Mouse (Mus musculus) stomach, embryonic 14.5 days (tissue): Measurements from ENCODE around the gene Fam234b. TPM values are rescaled to one million over a fixed set of nuclear protein-coding genes. Genes with fewer than 3 reads are reported as not detected.

Experiments
- ATAC-seq: fragments of 200-750 bp; cut with Nextera tagmentation; 2 replicates; pipeline ENCODE4 v1.8.0; 2017; ENCODE audit warnings: low read depth, moderate TSS enrichment; ENCODE audit not compliant: insufficient number of reproducible peaks, insufficient read depth, low FRiP score
- H3K27ac ChIP-seq: fragments of 300-500 bp; sonication (generic); 2 replicates; pipeline ENCODE4 v1.5.1; 2014; ENCODE audit warnings: mild to moderate bottlenecking, low read length, moderate library complexity, mixed read lengths
- H3K27me3 ChIP-seq: fragments of 300-500 bp; sonication (generic); 2 replicates; pipeline ENCODE4 v1.6.1; 2014; ENCODE audit warnings: low read length, control low read depth, mixed read lengths; ENCODE audit not compliant: control insufficient read depth, insufficient read depth
- H3K36me3 ChIP-seq: fragments of 300-500 bp; sonication (generic); 2 replicates; pipeline ENCODE4 v1.6.1; 2014; ENCODE audit warnings: mild to moderate bottlenecking, control low read depth, low read length, moderate library complexity, mixed read lengths; ENCODE audit not compliant: control insufficient read depth, insufficient read depth
- H3K4me1 ChIP-seq: fragments of 300-500 bp; sonication (generic); 2 replicates; pipeline ENCODE4 v1.6.1; 2014; ENCODE audit warnings: low read length, control low read depth, mixed read lengths; ENCODE audit not compliant: control insufficient read depth, insufficient read depth
- H3K4me2 ChIP-seq: fragments of 300-500 bp; sonication (generic); replicated peaks from 2 replicates; pipeline ENCODE4 v1.6.1; 2014; ENCODE audit warnings: low read depth, low read length, control low read depth
- H3K4me3 ChIP-seq: fragments of 300-500 bp; sonication (generic); 2 replicates; pipeline ENCODE4 v1.5.1; 2014; ENCODE audit warnings: low read depth, low read length, control low read depth
- H3K9ac ChIP-seq: fragments of 300-500 bp; sonication (generic); replicated peaks from 2 replicates; pipeline ENCODE4 v1.6.1; 2014; ENCODE audit warnings: low read depth, mild to moderate bottlenecking, control low read depth, low read length, moderate library complexity, mixed read lengths
- H3K9me3 ChIP-seq: fragments of 300-500 bp; sonication (generic); 2 replicates; pipeline ENCODE4 v1.6.1; 2016; ENCODE audit warnings: low read depth, low read length, control low read depth; ENCODE audit not compliant: control insufficient read depth
- WGBS: fragments of 180-500 bp; shearing (Covaris S2); extraction: QIAGEN DNeasy Blood & Tissue Kit; methylation state at CpG from one replicate; pipeline ENCODE4 v1.1.7; 2014; 5-methylcytosine and 5-hydroxymethylcytosine counted together
- polyA plus RNA-seq: library from polyadenylated mRNA; unstranded; fragments of >200 nt; fragmentation: Nextera tagmentation; extraction: Ambion mirVana; gene quantifications from 2 replicates; pipeline ENCODE4 v1.2.1, GENCODE M21; 2014

Fam234b gene
- polyA plus RNA-seq, 1 experiment from 2014 or later = 26.2 TPM

DNA sequence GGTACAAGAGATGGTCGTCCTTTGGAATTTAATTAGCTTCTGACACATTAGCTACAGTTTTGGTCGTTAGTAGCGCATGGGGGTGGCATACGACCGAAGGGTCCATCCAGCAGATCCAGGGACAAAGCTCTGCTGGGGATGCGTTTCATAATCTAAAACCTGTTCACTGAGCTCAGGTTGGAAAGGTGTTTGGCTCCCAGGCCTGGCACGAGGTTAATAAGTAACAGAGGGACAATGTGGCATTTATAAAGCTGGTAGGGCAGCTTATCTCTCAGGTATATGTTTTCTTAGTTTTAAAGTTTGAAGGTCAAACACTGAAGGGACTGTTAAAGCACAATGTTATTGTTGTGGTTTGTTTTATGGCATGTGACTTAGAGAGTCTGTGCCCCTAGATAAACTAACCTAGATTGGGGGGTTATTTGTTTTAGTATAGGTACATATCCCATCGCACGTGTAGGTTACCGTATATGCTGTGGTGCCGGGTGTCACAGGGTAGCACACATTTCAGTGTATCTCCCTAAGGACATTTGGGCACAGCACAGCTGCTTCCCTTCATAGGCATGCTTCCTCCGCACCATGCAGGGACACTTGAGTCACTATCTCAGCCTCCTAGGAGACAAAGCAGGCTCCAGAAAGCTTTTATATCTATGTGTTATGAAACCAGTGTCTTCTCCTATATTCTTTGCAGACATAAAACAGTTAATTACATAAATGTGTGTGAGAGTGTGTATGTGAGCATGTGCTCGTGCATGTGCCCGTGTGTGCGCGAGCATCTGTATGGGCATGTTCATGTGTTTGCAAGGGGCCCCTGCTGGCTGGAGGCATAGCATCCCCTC, 2.6 kb downstream of the Fam234b start:
- Histone ChIP-seq H3K27ac (no peak overlapping the region), H3K36me3 (no peaks in the 10 kb centered on the region), H3K4me3 (no peak overlapping the region), H3K4me1 (no peaks in the 10 kb centered on the region; the same call in 1 of the 2 replicates), H3K27me3 (no peaks in the 10 kb centered on the region), H3K9ac (no peak overlapping the region), H3K9me3 (no peaks in the 10 kb centered on the region), H3K4me2 (no peak overlapping the region)
- peak; percentile 65 for ATAC-seq
- WGBS = 66% methylated on average over 16 of the region's 16 CpGs

DNA sequence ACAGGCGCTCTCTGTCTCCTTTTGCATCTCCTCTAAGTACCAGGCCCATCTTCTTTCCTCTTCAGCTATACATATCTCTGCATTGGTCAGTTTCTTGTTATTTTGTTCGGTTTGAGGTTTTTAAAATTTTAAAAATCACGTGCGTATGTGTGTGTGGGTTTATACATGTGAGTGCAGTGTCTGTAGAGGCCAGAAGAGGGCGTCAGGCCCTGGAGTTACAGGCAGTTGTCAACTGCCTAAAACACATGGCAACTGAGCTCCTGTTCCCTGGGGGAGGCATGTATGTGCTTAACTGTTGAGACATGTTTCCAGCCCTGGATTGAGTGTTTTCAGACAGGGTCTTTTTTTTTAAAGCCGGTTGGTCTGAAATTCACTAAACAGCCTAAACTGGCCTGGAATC, 4.9 kb downstream of the Fam234b start:
- no peak for ATAC-seq
- H3K36me3 ChIP-seq = no peaks in the 10 kb centered on the region
- WGBS = 88% methylated on average over 6 of the region's 6 CpGs
- H3K9me3 ChIP-seq = no peaks in the 10 kb centered on the region
- H3K9ac ChIP-seq = no peak overlapping the region
- no peak overlapping the region for H3K27ac ChIP-seq
- no peak overlapping the region for H3K4me2 ChIP-seq
- H3K4me3 ChIP-seq = no peak overlapping the region
- H3K4me1 ChIP-seq = no peaks in the 10 kb centered on the region; the same call in 1 of the 2 replicates
- no peaks in the 10 kb centered on the region for H3K27me3 ChIP-seq

DNA sequence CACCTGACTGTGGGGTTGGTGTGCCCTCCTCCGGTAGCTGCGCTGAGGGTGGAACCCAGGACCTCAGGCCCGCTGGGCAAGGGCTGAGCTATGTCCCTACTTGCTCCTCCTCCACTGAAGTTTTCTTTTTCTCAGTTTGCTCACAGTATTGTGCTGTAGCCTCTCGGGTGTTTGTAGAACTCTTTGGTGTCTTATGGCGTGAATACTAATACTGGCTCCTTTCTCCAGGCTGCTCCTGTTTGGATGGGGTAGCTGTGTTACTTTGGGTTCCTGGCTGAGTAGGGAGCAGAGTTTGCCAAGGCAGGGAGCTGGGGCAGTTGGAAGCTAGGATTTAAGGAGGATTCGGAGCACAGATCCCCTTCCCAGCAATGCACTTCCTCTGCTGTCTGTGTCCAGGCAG, 6.0 kb downstream of the Fam234b start:
- H3K27me3 ChIP-seq = no peaks in the 10 kb centered on the region
- H3K27ac ChIP-seq = no peak overlapping the region
- no peaks in the 10 kb centered on the region for H3K36me3 ChIP-seq
- H3K4me2 ChIP-seq = no peak overlapping the region
- no peak overlapping the region for H3K4me3 ChIP-seq
- WGBS = 59% methylated on average over 6 of the region's 6 CpGs
- no peaks in the 10 kb centered on the region for H3K4me1 ChIP-seq
- no peak overlapping the region for H3K9ac ChIP-seq
- no peaks in the 10 kb centered on the region for H3K9me3 ChIP-seq
- ATAC-seq = no peak

DNA sequence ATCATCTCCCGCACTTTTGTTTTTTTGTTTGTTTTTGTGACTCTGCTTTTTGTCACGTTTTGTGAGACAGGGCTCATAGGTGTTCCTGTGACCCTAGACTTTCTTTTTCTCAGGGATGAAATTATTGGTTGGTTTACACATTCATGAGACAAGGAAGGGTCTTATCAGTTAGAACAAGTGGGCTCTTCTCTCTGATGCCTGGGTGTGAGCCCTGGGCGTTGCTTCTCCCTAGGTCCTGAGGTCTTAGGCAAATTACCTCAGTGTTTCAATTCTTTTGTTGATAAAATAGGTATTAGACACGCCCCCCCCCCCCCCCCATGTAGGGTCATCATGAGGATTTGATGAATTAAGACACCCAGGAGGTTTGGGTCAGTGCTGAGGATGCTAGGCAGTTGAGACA, 7.1 kb downstream of the Fam234b start:
- Histone ChIP-seq H3K27me3 (no peaks in the 10 kb centered on the region), H3K27ac (no peak overlapping the region), H3K4me1 (no peaks in the 10 kb centered on the region), H3K36me3 (no peaks in the 10 kb centered on the region), H3K4me3 (no peak overlapping the region), H3K4me2 (no peak overlapping the region), H3K9me3 (no peaks in the 10 kb centered on the region), H3K9ac (no peak overlapping the region)
- 67% methylated on average over 4 of the region's 4 CpGs for whole genome bisulfite sequencing
- no peak for ATAC-seq

DNA sequence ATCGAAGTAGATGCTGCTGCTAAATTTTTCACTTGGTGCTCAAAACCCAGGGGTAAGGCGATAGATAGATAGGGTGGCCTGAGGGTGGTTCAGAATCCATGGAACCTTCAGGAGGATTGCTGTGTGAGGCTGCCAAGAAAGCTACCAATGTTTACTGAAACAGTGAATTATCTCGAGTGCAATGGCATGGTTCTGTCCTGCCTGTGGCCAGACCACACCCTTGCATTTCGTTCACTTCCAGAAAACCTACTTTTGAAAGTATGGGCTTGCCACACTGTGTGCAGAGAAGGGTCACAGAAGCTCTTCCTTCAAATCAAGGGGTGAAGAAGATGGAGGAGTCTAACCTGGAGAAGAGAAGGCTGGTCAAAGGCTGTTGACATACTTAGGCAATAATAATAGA, 8.0 kb downstream of the Fam234b start:
- ATAC-seq = no peak
- WGBS = 82% methylated on average over 4 of the region's 4 CpGs
- no peaks in the 10 kb centered on the region for H3K4me1 ChIP-seq
- no peak overlapping the region for H3K4me2 ChIP-seq
- no peak overlapping the region for H3K27ac ChIP-seq
- H3K9me3 ChIP-seq = no peaks in the 10 kb centered on the region
- no peaks in the 10 kb centered on the region for H3K27me3 ChIP-seq
- no peak overlapping the region for H3K4me3 ChIP-seq
- no peak overlapping the region for H3K9ac ChIP-seq
- H3K36me3 ChIP-seq = no peaks in the 10 kb centered on the region

DNA sequence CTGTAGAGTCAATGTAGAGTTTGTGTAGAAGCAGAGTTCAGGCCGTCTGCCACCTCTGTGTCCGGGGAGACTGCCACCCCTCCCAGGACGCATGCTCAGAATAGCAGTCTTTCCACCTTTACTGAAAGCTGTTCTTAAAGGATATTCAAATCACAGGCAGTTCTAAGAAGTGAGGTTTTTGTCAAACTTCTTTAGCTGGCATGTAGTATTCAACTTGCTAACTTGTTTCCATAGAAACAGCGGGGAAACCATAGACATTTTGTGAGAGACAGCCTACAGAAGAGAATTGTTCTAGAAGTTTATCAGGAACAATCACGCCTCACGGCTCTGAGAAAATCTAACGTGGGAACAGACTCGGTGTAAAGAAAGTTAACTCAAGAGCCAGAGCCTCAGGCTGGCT, 9.1 kb downstream of the Fam234b start:
- 81% methylated on average over 8 of the region's 8 CpGs for WGBS
- no peak for ATAC-seq
- H3K4me2 ChIP-seq = no peak overlapping the region

DNA sequence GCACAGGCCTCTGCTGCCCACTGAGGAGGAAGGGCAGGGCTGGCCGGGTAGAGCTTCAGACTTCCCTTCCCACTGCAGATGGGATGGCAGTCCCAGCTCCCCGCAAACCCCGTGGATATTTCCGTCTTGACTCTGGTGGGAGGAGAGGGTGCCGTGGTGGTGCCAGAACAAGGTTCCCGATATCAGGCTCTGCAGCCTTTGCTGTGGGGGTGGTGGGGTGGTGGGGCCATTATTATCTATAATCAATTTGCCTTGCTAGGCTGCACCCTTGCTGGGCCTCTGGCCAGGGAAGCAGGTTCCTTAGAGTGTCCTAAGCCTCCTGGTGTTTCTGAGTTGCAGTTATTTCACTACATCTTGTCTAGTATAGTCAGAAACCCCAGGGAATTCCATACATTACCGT, 13.4 kb downstream of the Fam234b start:
- no peak for ATAC-seq
- WGBS = 75% methylated on average over 7 of the region's 7 CpGs
- Histone ChIP-seq H3K9me3 (no peaks in the 10 kb centered on the region), H3K36me3 (no peaks in the 10 kb centered on the region), H3K4me1 (no peaks in the 10 kb centered on the region), H3K27me3 (no peaks in the 10 kb centered on the region), H3K9ac (no peak overlapping the region), H3K27ac (no peak overlapping the region), H3K4me3 (no peak overlapping the region), H3K4me2 (no peak overlapping the region)

More for the DNA sequence above, 9.1 kb downstream of the Fam234b start:
- no peak overlapping the region for H3K9ac ChIP-seq
- H3K36me3 ChIP-seq = no peaks in the 10 kb centered on the region
- no peak overlapping the region for H3K27ac ChIP-seq
- H3K27me3 ChIP-seq = no peaks in the 10 kb centered on the region
- no peaks in the 10 kb centered on the region for H3K9me3 ChIP-seq
- no peak overlapping the region for H3K4me3 ChIP-seq
- H3K4me1 ChIP-seq = no peaks in the 10 kb centered on the region

DNA sequence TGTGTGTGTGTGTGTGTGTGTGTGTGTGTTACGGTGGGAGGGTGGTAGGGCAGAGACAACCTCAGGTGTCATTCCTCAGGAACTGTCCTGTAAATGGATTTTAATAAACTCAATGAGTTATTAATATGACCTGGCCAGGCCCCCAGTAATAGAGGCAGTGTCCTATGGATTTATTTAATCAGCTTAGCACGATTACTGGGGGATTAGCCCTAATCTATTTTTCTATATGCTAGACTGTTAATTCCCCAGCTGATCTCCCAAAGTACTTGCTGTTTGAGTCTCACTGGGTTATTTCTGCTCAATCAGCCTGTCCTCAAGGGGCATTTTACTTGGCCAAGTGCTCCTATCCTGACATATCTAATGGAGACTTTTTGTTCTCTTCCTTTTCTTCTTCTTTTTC, 14.9 kb downstream of the Fam234b start:
- Histone ChIP-seq H3K9me3 (no peaks in the 10 kb centered on the region), H3K27me3 (no peaks in the 10 kb centered on the region), H3K9ac (no peak overlapping the region), H3K27ac (no peak overlapping the region), H3K4me1 (no peaks in the 10 kb centered on the region), H3K4me3 (no peak overlapping the region), H3K4me2 (no peak overlapping the region), H3K36me3 (no peaks in the 10 kb centered on the region)
- WGBS = 66% methylated on average over 2 of the region's 2 CpGs
- ATAC-seq = no peak

DNA sequence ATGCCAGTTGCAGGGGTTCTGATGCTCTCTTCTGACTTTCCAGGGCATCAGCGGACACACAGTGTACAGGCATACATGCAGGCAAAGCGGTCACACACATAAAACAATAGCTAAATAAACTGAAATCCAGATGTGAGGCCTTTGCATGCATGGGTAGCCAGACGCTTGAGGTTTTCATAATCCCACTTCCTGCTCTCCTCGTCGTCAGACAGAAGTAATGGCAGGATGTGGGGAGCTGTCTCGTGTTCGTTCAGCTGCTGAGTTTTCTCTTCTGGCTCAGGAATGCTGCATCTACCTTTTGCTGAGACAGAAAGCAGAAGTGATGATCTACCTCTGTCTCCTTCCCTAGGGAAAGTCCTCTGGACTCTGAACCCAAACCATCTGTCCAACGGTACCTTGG, 20.6 kb downstream of the Fam234b start:
- Histone ChIP-seq H3K27me3 (no peaks in the 10 kb centered on the region), H3K36me3 (no peaks in the 10 kb centered on the region), H3K27ac (no peak overlapping the region), H3K4me2 (no peak overlapping the region), H3K9ac (no peak overlapping the region), H3K4me3 (no peak overlapping the region), H3K9me3 (no peaks in the 10 kb centered on the region), H3K4me1 (no peaks in the 10 kb centered on the region)
- WGBS = 49% methylated on average over 8 of the region's 8 CpGs
- ATAC-seq = no peak
